Mouse (Mus musculus): ENCODE measurements around the gene Spryd7.

DNA sequence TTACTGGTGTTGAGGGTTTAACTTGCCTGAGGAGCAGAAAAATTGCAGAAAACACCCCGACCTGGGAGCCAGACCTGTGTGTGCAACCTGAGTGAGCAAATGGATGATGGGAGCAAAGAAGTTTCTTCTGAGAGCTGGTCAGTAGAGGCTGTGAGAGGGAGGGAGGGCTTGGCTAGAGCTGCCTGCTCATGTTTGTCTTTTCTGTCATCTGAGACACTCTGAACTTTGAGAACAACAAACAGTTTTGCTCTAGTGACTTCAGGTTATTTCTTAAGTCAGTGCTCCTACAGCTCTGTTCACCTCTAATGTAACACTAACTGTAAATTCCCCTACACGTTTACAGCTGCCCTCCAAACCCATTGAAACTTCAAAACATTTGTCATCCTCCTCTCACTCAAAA lies 12.7 kb upstream of the Spryd7 start:
- TF ChIP-seq CTCF (IDR thresholded peaks at IDR 0.05; ENCODE audit: borderline replicate concordance, extremely low read depth, insufficient read depth, insufficient read length) (no peak), POLR2A (IDR thresholded peaks at IDR 0.05; ENCODE audit: borderline replicate concordance, extremely low read depth, insufficient read depth, insufficient read length, poor library complexity, severe bottlenecking) (no peak)
